Mouse (Mus musculus) liver, embryonic 14.5 days (tissue): ENCODE data around the gene Dhtkd1. TPM values are rescaled to one million over a fixed set of nuclear protein-coding genes. Genes with fewer than 3 reads are reported as not detected.
"Not testable (repeated sequence)": the region's sequence is repeated elsewhere in the genome, so short reads cannot be mapped to it uniquely, and the experiment has no call there.

Experiments
- ATAC-seq: fragments of 200-750 bp; cut with Nextera tagmentation; 2 replicates; pipeline ENCODE4 v1.8.0; 2017; ENCODE audit warnings: moderate number of reproducible peaks, mild to moderate bottlenecking, moderate library complexity; ENCODE audit not compliant: insufficient read depth
- DNase-seq, 3 experiments: peaks; one replicate each; pipeline ENCODE4 v3.0.0-alpha.2; 2012 to 2013; ENCODE audit warnings: low read depth in 3 of 3, low spot score in 3 of 3
- H3K27ac ChIP-seq: fragments of 300-500 bp; sonication (generic); 2 replicates; pipeline ENCODE4 v1.5.1; 2014; ENCODE audit warnings: moderate library complexity, mild to moderate bottlenecking, control low read depth, inconsistent platforms
- H3K27me3 ChIP-seq: fragments of 300-500 bp; sonication (generic); 2 replicates; pipeline ENCODE4 v1.6.1; 2014; ENCODE audit warnings: mild to moderate bottlenecking, low read length, moderate library complexity; ENCODE audit not compliant: control insufficient read depth, insufficient read depth
- H3K36me3 ChIP-seq: fragments of 300-500 bp; sonication (generic); replicated peaks from 2 replicates; pipeline ENCODE4 v1.6.1; 2014; ENCODE audit warnings: low read depth; ENCODE audit not compliant: control insufficient read depth, insufficient read depth
- H3K4me1 ChIP-seq, 2 experiments: fragments of 200-500 bp in 1 of 2; fragments of 300-500 bp in 1 of 2; sonication (generic) in 1 of 2; replicated peaks; 2 replicates each; pipeline ENCODE4 v1.6.1; 2012 to 2014; ENCODE audit warnings: antibody characterized with exemption in 1 of 2, inconsistent platforms in 1 of 2, low read length in 1 of 2; ENCODE audit not compliant: control insufficient read depth in 2 of 2, insufficient read depth in 2 of 2
- H3K4me2 ChIP-seq: fragments of 300-500 bp; sonication (generic); 2 replicates; pipeline ENCODE4 v1.6.1; 2014; ENCODE audit warnings: low read depth, mild to moderate bottlenecking, control low read depth, moderate library complexity
- H3K4me3 ChIP-seq, 2 experiments: fragments of 200-500 bp in 1 of 2; fragments of 300-500 bp in 1 of 2; sonication (generic) in 1 of 2; 2 replicates each; pipeline ENCODE4 v1.5.1; 2012 to 2014; ENCODE audit warnings: low read depth in 2 of 2, low read length in 2 of 2, mild to moderate bottlenecking in 2 of 2, control low read depth in 1 of 2, inconsistent platforms in 1 of 2, moderate library complexity in 1 of 2; ENCODE audit not compliant: insufficient read depth in 1 of 2
- H3K9ac ChIP-seq: fragments of 300-500 bp; sonication (generic); replicated peaks from 2 replicates; pipeline ENCODE4 v1.6.1; 2014; ENCODE audit warnings: mild to moderate bottlenecking, control low read depth, moderate library complexity
- H3K9me3 ChIP-seq: fragments of 300-500 bp; sonication (generic); 2 replicates; pipeline ENCODE4 v1.6.1; 2016; ENCODE audit warnings: low read length, mixed read lengths; ENCODE audit not compliant: control insufficient read depth
- CTCF ChIP-seq: IDR thresholded peaks from 2 replicates; pipeline ENCODE4 v1.5.1; 2016; ENCODE audit warnings: antibody characterized with exemption, low read depth, control low read depth
- EP300 ChIP-seq: IDR thresholded peaks from 2 replicates; pipeline ENCODE4 v1.6.1; 2016; ENCODE audit warnings: antibody characterized with exemption, low read depth
- WGBS: fragments of 180-500 bp; shearing (Covaris S2); extraction: QIAGEN DNeasy Blood & Tissue Kit; methylation state at CpG from one replicate; pipeline ENCODE4 v1.1.7; 2014; ENCODE audit not compliant: insufficient replicate concordance; 5-methylcytosine and 5-hydroxymethylcytosine counted together
- polyA plus RNA-seq, 2 experiments: library from polyadenylated mRNA; depleted of rRNA in 1 of 2; stranded (reverse) in 1 of 2; unstranded in 1 of 2; fragments of >200 nt; fragmentation: Nextera tagmentation in 1 of 2; extraction: Ambion mirVana in 1 of 2; gene quantifications; 2 replicates each; pipeline versions ENCODE4 v1.2.1 to v1.2.3; 2012 to 2014

Dhtkd1 gene
- 2.7 and 2.8 TPM in 2 replicates for polyA plus RNA-seq (2012; rRNA removed)
- 1.6 TPM in 2 replicates for polyA plus RNA-seq (2014; fragmentation: Nextera tagmentation; extraction: Ambion mirVana)

GRCm38 (mm10) chr2:5942416-5943032, at the start of gene Dhtkd1:
Dhtkd1 (minus strand) TSS chr2:5942792.
- under 1% methylated on average over 36 of the region's 36 CpGs for WGBS
- Histone ChIP-seq H3K27ac (no peak within 1 kb of the TSS; the same call in 1 of the 2 replicates), H3K27me3 (no peaks in the 10 kb centered on the region), H3K9me3 (no peaks in the 10 kb centered on the region), H3K4me1 (peaks cover 17 to 18% of the 10 kb centered on the region in 2 experiments), H3K4me2 (peak within 1 kb of the TSS; percentile 84), H3K4me3 (peak within 1 kb of the TSS; percentile 63 to 68), H3K36me3 (no peaks in the 10 kb centered on the region), H3K9ac (peak within 1 kb of the TSS; percentile 61)
- DNase-seq (peak in 2 of 3 experiments; percentile 46 to 47), ATAC-seq (peak; percentile 83)
- TF ChIP-seq CTCF = peak; percentile 17
- no peak for TF ChIP-seq EP300

GRCm38 (mm10) chr2:5977532-5977931, 34.9 kb upstream of the Dhtkd1 start:
- H3K27me3 ChIP-seq = no peaks in the 10 kb centered on the region
- no peak for ATAC-seq
- TF ChIP-seq CTCF (no peak), EP300 (no peak)
- no peaks in the 10 kb centered on the region for H3K4me1 ChIP-seq
- no peak overlapping the region for H3K27ac ChIP-seq
- no peak for DNase-seq
- no peak overlapping the region for H3K9ac ChIP-seq
- 80% methylated on average over 4 of the region's 4 CpGs for WGBS
- H3K4me3 ChIP-seq = no peak overlapping the region
- H3K9me3 ChIP-seq = no peaks in the 10 kb centered on the region
- peaks cover 15% of the 10 kb centered on the region for H3K36me3 ChIP-seq
- no peak overlapping the region for H3K4me2 ChIP-seq

- 78% methylated on average over 3 of the region's 3 CpGs for WGBS
- H3K4me2 ChIP-seq = not testable (repeated sequence)
These were observed 28.0 kb upstream of the Dhtkd1 start for GRCm38 (mm10) chr2:5970629-5971028.

GRCm38 (mm10) chr2:5965972-5966371, 23.4 kb upstream of the Dhtkd1 start:
- Histone ChIP-seq H3K27ac (no peak overlapping the region), H3K4me2 (no peak overlapping the region), H3K9ac (no peak overlapping the region), H3K4me3 (no peak overlapping the region), H3K36me3 (peaks cover 17% of the 10 kb centered on the region), H3K9me3 (no peaks in the 10 kb centered on the region), H3K4me1 (no peaks in the 10 kb centered on the region), H3K27me3 (no peaks in the 10 kb centered on the region)
- no peak for DNase-seq
- ATAC-seq = no peak
- 74% methylated on average over 3 of the region's 3 CpGs for WGBS
- TF ChIP-seq EP300 (no peak), CTCF (no peak)

More at GRCm38 (mm10) chr2:5970629-5971028, 28.0 kb upstream of the Dhtkd1 start:
- TF ChIP-seq CTCF = peak; percentile 26; the same call in 1 of the 2 replicates
- not testable (repeated sequence) for ATAC-seq, H3K36me3 ChIP-seq, H3K4me3 ChIP-seq, H3K27me3 ChIP-seq, H3K4me1 ChIP-seq, H3K9ac ChIP-seq, H3K27ac ChIP-seq, DNase-seq, H3K9me3 ChIP-seq

GRCm38 (mm10) chr2:5963729-5964128, 21.1 kb upstream of the Dhtkd1 start:
- not testable (repeated sequence) for H3K9me3 ChIP-seq, H3K4me1 ChIP-seq, H3K4me2 ChIP-seq, ATAC-seq, DNase-seq, H3K9ac ChIP-seq, H3K4me3 ChIP-seq, H3K27me3 ChIP-seq, H3K27ac ChIP-seq
- WGBS = 77% methylated on average over 4 of the region's 4 CpGs
- peaks cover 17% of the 10 kb centered on the region for H3K36me3 ChIP-seq
- TF ChIP-seq CTCF = peak; percentile 29; the same call in 1 of the 2 replicates
